Mouse (Mus musculus) left cerebral cortex, adult 18-20 months (tissue): ENCODE data around the gene Elmo1. TPM values are rescaled to one million over a fixed set of nuclear protein-coding genes. Genes with fewer than 3 reads are reported as not detected.

Experiments
- DNase-seq, 2 experiments: peaks; one replicate each; pipeline ENCODE4 v3.0.0; 2021 to 2022; ENCODE audit warnings: low spot score in 2 of 2, mixed read lengths in 1 of 2
- total RNA-seq, 2 experiments: library from RNA; stranded (reverse); gene quantifications; 2 replicates each; pipeline ENCODE4 v1.2.3; 2021

Gene Elmo1
- total RNA-seq, 2 experiments from 2014 or later, result 64.7 to 66.4 TPM

GRCm38 (mm10) chr13:20093307-20094045, 3.1 kb downstream of the Elmo1 start:
- DNase-seq, result peak in 1 of 2 experiments; percentile 15

GRCm38 (mm10) chr13:20094916-20095700, 4.7 kb downstream of the Elmo1 start:
- DNase-seq, result peak; percentile 18 to 22

- DNase-seq, result no peak
Measured at GRCm38 (mm10) chr13:20097006-20097617, 6.7 kb downstream of the Elmo1 start.

GRCm38 (mm10) chr13:20097934-20098593, 7.7 kb downstream of the Elmo1 start:
- DNase-seq, result no peak

- no peak for DNase-seq
Measured at GRCm38 (mm10) chr13:20098594-20098965, 8.2 kb downstream of the Elmo1 start.

- DNase-seq, result no peak
Measured at GRCm38 (mm10) chr13:20099546-20099945, 9.2 kb downstream of the Elmo1 start.

- no peak for DNase-seq
Measured at GRCm38 (mm10) chr13:20100357-20100756, 10.0 kb downstream of the Elmo1 start.

- no peak for DNase-seq
Measured at GRCm38 (mm10) chr13:20101691-20102090, 11.3 kb downstream of the Elmo1 start.

GRCm38 (mm10) chr13:20104791-20105190, 14.4 kb downstream of the Elmo1 start:
- no peak for DNase-seq

GRCm38 (mm10) chr13:20105996-20106395, 15.6 kb downstream of the Elmo1 start:
- DNase-seq, result no peak

- no peak for DNase-seq
Measured at GRCm38 (mm10) chr13:20107953-20108498, 17.6 kb downstream of the Elmo1 start.

- DNase-seq, result peak; percentile 52 to 65
Measured at GRCm38 (mm10) chr13:20108956-20109355, 18.6 kb downstream of the Elmo1 start.

- no peak for DNase-seq
Measured at GRCm38 (mm10) chr13:20109446-20109845, 19.1 kb downstream of the Elmo1 start.

GRCm38 (mm10) chr13:20109987-20110680, 19.7 kb downstream of the Elmo1 start:
- no peak for DNase-seq

GRCm38 (mm10) chr13:20111256-20111800, 20.9 kb downstream of the Elmo1 start:
- no peak for DNase-seq

- no peak for DNase-seq
Measured at GRCm38 (mm10) chr13:20115131-20115907, 24.9 kb downstream of the Elmo1 start.

GRCm38 (mm10) chr13:20116019-20116418, 25.6 kb downstream of the Elmo1 start:
- DNase-seq, result no peak

GRCm38 (mm10) chr13:20116868-20117510, 26.6 kb downstream of the Elmo1 start:
- DNase-seq, result no peak

- no peak for DNase-seq
Measured at GRCm38 (mm10) chr13:20117691-20118090, 27.3 kb downstream of the Elmo1 start.
